Mouse (Mus musculus) liver, embryonic 11.5 days (tissue): ENCODE measurements at regions not wholly inside any gene's neighbourhood (a gene's known extent, or its start where the extent isn't known, plus 50 kb on each side); places are given as distances from the start of the nearest gene placed in this dataset.

Source experiments
- ATAC-seq: fragments of 200-750 bp; cut with Nextera tagmentation; replicated peaks from 2 replicates; pipeline ENCODE4 v1.8.0; 2017; ENCODE audit warnings: moderate number of reproducible peaks, mild to moderate bottlenecking, moderate TSS enrichment, moderate library complexity; ENCODE audit not compliant: low FRiP score
- DNase-seq: peaks from one replicate; pipeline ENCODE4 v3.0.0-alpha.2; 2017; ENCODE audit warnings: low spot score
- H3K27ac ChIP-seq: fragments of 300-500 bp; sonication (generic); 2 replicates; pipeline ENCODE4 v1.5.1; 2014; ENCODE audit warnings: mild to moderate bottlenecking, low read depth, low read length, control low read depth
- H3K27me3 ChIP-seq: fragments of 300-500 bp; sonication (generic); replicated peaks from 2 replicates; pipeline ENCODE4 v1.6.1; 2014; ENCODE audit warnings: low read length, mixed read lengths; ENCODE audit not compliant: control insufficient read depth, insufficient read depth
- H3K36me3 ChIP-seq: fragments of 300-500 bp; sonication (generic); 2 replicates; pipeline ENCODE4 v1.6.1; 2014; ENCODE audit warnings: mild to moderate bottlenecking, low read length, moderate library complexity, mixed read lengths; ENCODE audit not compliant: control insufficient read depth, insufficient read depth
- H3K4me1 ChIP-seq: fragments of 300-500 bp; sonication (generic); replicated peaks from 2 replicates; pipeline ENCODE4 v1.6.1; 2014; ENCODE audit warnings: low read length, mixed read lengths; ENCODE audit not compliant: control insufficient read depth, insufficient read depth
- H3K4me2 ChIP-seq: fragments of 300-500 bp; sonication (generic); 2 replicates; pipeline ENCODE4 v1.6.1; 2014; ENCODE audit warnings: mild to moderate bottlenecking, control low read depth, moderate library complexity
- H3K4me3 ChIP-seq: fragments of 300-500 bp; sonication (generic); 2 replicates; pipeline ENCODE4 v1.5.1; 2014; ENCODE audit warnings: low read depth, low read length, control low read depth
- H3K9ac ChIP-seq: fragments of 300-500 bp; sonication (generic); 2 replicates; pipeline ENCODE4 v1.6.1; 2014; ENCODE audit warnings: low read depth, low read length, control low read depth
- H3K9me3 ChIP-seq: fragments of 300-500 bp; sonication (generic); 2 replicates; pipeline ENCODE4 v1.6.1; 2016; ENCODE audit warnings: low read length, inconsistent platforms, mixed read lengths; ENCODE audit not compliant: control insufficient read depth
- WGBS: fragments of 180-500 bp; shearing (Covaris S2); extraction: QIAGEN DNeasy Blood & Tissue Kit; methylation state at CpG from one replicate; pipeline ENCODE4 v1.1.7; 2014; 5-methylcytosine and 5-hydroxymethylcytosine counted together

DNA sequence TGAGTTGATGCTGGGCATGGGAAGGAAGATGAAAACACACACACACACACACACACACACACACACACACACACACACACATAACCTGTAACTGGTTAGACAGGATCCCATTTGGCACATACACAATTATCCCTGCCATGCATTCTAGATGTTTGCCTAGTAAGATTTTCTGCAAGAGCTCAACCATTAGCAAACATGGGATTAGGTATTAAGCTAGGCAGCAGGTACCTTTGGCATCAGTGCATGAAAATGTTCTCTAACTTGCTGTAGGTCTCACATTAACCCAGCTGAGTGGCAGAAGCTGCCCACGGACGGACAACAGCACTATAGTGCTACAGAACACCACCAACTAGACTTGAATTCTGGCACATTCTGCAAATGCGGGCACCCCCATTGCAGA is 413.8 kb upstream of the Tmpo start:
- Histone ChIP-seq H3K4me3 (no peak overlapping the region), H3K4me2 (no peak overlapping the region), H3K36me3 (no peaks in the 10 kb centered on the region), H3K27ac (no peak overlapping the region), H3K4me1 (no peaks in the 10 kb centered on the region), H3K9me3 (no peaks in the 10 kb centered on the region), H3K27me3 (no peaks in the 10 kb centered on the region), H3K9ac (no peak overlapping the region)
- 73% methylated on average over 3 of the region's 3 CpGs for WGBS
- ATAC-seq, result no peak
- no peak for DNase-seq

- Histone ChIP-seq H3K4me3 (no peak overlapping the region), H3K9me3 (no peaks in the 10 kb centered on the region), H3K9ac (no peak overlapping the region), H3K4me1 (no peaks in the 10 kb centered on the region), H3K4me2 (no peak overlapping the region), H3K27me3 (no peaks in the 10 kb centered on the region), H3K27ac (no peak overlapping the region), H3K36me3 (no peaks in the 10 kb centered on the region)
- WGBS, result 76% methylated on average over 2 of the region's 2 CpGs
- no peak for ATAC-seq
- DNase-seq, result no peak
Measured at GRCm38 (mm10) chr10:91593378-91593777, 412.3 kb upstream of the Tmpo start.

GRCm38 (mm10) chr10:91591845-91592244 is 410.7 kb upstream of the Tmpo start:
- Histone ChIP-seq H3K27me3 (no peaks in the 10 kb centered on the region), H3K4me1 (no peaks in the 10 kb centered on the region), H3K4me3 (no peak overlapping the region), H3K9me3 (no peaks in the 10 kb centered on the region), H3K36me3 (no peaks in the 10 kb centered on the region), H3K9ac (no peak overlapping the region), H3K4me2 (no peak overlapping the region), H3K27ac (no peak overlapping the region)
- 74% methylated on average over 10 of the region's 10 CpGs for WGBS
- ATAC-seq (no peak), DNase-seq (no peak)

- H3K4me3 ChIP-seq, result no peak overlapping the region
- no peak overlapping the region for H3K27ac ChIP-seq
- ATAC-seq (no peak), DNase-seq (no peak)
- H3K4me1 ChIP-seq, result no peaks in the 10 kb centered on the region
- no peaks in the 10 kb centered on the region for H3K36me3 ChIP-seq
- H3K4me2 ChIP-seq, result no peak overlapping the region
- WGBS, result 66% methylated on average over 3 of the region's 3 CpGs
- no peak overlapping the region for H3K9ac ChIP-seq
- no peaks in the 10 kb centered on the region for H3K27me3 ChIP-seq
- H3K9me3 ChIP-seq, result no peaks in the 10 kb centered on the region
Measured at GRCm38 (mm10) chr10:91591398-91591811, 410.3 kb upstream of the Tmpo start.

DNA sequence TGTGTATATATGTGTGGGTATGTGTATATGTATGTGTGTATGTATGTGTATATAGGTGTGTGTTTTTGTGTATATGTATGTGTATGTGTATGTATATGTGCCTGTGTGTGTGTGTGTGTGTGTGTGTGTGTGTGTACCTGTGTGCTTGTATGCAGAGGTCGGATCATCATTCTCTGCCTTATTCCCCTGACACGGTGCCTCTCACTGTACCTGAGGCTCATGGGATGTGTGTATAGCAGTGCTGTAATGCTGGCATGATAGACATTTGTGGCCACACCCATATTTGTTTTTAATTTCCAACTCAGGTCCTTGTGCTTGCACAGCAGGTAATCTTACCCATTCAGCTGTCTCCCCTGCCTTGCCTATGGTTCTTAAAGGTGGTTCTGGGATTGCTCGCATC is 402.1 kb upstream of the Tmpo start:
- WGBS, result 87% methylated on average over 3 of the region's 3 CpGs

DNA sequence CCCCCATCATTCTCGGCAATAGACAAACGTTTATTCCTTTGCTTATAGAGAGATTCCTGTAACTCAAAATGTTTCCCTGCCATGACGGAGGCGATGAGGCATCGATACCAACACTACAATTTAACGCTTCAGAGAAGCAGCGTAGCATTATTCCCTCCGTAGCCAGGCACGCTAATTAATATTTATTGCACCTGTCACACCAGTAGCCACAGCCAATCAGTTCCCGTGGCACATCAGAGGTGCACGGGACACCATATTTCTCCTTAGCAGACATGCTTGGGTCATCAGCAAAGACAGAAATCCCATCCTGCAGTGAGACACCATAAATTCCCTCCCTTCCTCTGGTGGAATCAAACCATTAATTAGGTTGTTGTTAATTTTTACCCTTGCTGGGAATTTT is 399.8 kb upstream of the Tmpo start:
- DNase-seq (no peak), ATAC-seq (no peak)
- Histone ChIP-seq H3K4me2 (no peak overlapping the region), H3K27me3 (no peaks in the 10 kb centered on the region), H3K9ac (no peak overlapping the region), H3K27ac (no peak overlapping the region), H3K4me1 (no peaks in the 10 kb centered on the region), H3K4me3 (no peak overlapping the region), H3K9me3 (no peaks in the 10 kb centered on the region), H3K36me3 (no peaks in the 10 kb centered on the region)
- WGBS, result 73% methylated on average over 11 of the region's 11 CpGs

More for the DNA sequence above, 402.1 kb upstream of the Tmpo start:
- H3K27me3 ChIP-seq, result no peaks in the 10 kb centered on the region
- no peaks in the 10 kb centered on the region for H3K9me3 ChIP-seq
- H3K4me3 ChIP-seq, result no peak overlapping the region
- H3K36me3 ChIP-seq, result no peaks in the 10 kb centered on the region
- ATAC-seq (no peak), DNase-seq (no peak)
- H3K4me1 ChIP-seq, result no peaks in the 10 kb centered on the region
- no peak overlapping the region for H3K27ac ChIP-seq
- H3K9ac ChIP-seq, result no peak overlapping the region
- no peak overlapping the region for H3K4me2 ChIP-seq

- no peak for DNase-seq
Measured at GRCm38 (mm10) chr10:91575323-91576064, 394.4 kb upstream of the Tmpo start.

GRCm38 (mm10) chr10:91572796-91573195 is 391.7 kb upstream of the Tmpo start:
- ATAC-seq, result no peak
- no peaks in the 10 kb centered on the region for H3K36me3 ChIP-seq
- no peaks in the 10 kb centered on the region for H3K4me1 ChIP-seq
- H3K9me3 ChIP-seq, result no peaks in the 10 kb centered on the region
- DNase-seq, result no peak
- WGBS, result 88% methylated on average over 7 of the region's 7 CpGs
- H3K9ac ChIP-seq, result no peak overlapping the region
- no peak overlapping the region for H3K4me2 ChIP-seq
- no peak overlapping the region for H3K4me3 ChIP-seq
- H3K27ac ChIP-seq, result no peak overlapping the region
- no peaks in the 10 kb centered on the region for H3K27me3 ChIP-seq

More at GRCm38 (mm10) chr10:91575323-91576064, 394.4 kb upstream of the Tmpo start:
- H3K27ac ChIP-seq, result no peak overlapping the region
- no peaks in the 10 kb centered on the region for H3K4me1 ChIP-seq
- H3K27me3 ChIP-seq, result no peaks in the 10 kb centered on the region
- H3K4me2 ChIP-seq, result no peak overlapping the region
- ATAC-seq, result no peak
- 77% methylated on average over 17 of the region's 17 CpGs for WGBS
- H3K9me3 ChIP-seq, result no peaks in the 10 kb centered on the region
- no peak overlapping the region for H3K9ac ChIP-seq
- H3K4me3 ChIP-seq, result no peak overlapping the region
- no peaks in the 10 kb centered on the region for H3K36me3 ChIP-seq

- H3K9ac ChIP-seq, result no peak overlapping the region
- H3K4me3 ChIP-seq, result no peak overlapping the region
- no peaks in the 10 kb centered on the region for H3K9me3 ChIP-seq
- no peaks in the 10 kb centered on the region for H3K4me1 ChIP-seq
- DNase-seq, result no peak
- WGBS, result 81% methylated on average over 6 of the region's 6 CpGs
- H3K27me3 ChIP-seq, result no peaks in the 10 kb centered on the region
- no peak overlapping the region for H3K27ac ChIP-seq
- no peaks in the 10 kb centered on the region for H3K36me3 ChIP-seq
- no peak overlapping the region for H3K4me2 ChIP-seq
- no peak for ATAC-seq
Measured at GRCm38 (mm10) chr10:91569046-91569445, 387.9 kb upstream of the Tmpo start.
